Mouse (Mus musculus) left cerebral cortex, adult 9 months (tissue): ENCODE results near the gene Bet1l.
A peak's percentile ranks its signal among the peaks of the same experiment; 100 is the strongest.

ENCODE experiments used
- DNase-seq, 2 experiments: peaks; one replicate each; pipeline ENCODE4 v3.0.0; 2022; ENCODE audit warnings: low spot score in 2 of 2

The Bet1l gene

DNA sequence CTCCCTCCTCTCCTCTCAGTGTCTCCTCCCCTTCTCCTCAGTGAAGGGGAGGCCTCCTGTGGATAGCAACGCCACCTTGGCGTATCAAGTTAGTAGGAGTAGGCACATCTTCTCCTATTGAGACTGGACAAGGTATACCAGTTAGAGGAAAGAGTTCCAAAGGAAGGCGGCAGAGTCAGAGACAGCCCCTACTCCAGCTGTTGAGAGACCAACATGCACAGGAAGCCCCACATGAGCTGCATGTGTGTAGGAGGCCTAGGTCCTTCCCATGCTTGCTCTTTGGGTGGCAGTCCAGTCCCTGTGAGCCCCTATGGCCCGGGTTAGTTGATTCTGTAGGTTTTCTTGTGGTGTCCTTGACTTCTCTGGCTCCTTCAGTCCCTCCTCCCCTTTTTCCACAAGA, 24.0 kb downstream of the Bet1l start:
- no peak for DNase-seq

DNA sequence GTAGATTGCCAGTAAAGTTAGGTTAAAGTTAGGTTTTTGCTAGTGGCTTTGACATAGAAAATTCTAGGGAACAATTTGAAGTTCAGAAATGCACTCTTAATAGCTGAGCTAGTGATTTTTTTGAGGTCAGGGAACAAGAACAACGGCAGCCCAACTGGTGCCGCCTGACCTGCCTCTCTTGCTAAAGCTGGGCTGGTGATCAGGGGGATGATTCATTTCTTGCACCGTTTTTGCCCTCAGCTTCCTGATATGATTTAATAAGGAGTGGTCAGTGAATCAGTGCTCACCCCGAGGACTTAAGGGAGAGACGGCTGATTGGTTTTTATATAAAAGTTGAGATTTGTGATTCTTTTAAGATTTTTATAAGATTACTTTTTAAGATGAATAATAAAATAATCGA, 25.9 kb downstream of the Bet1l start:
- no peak for DNase-seq

GRCm38 (mm10) chr7:140828171-140828881, 29.1 kb downstream of the Bet1l start:
- peak; percentile 75 to 76 for DNase-seq

GRCm38 (mm10) chr7:140822731-140823130, 34.6 kb downstream of the Bet1l start:
- DNase-seq = no peak

DNA sequence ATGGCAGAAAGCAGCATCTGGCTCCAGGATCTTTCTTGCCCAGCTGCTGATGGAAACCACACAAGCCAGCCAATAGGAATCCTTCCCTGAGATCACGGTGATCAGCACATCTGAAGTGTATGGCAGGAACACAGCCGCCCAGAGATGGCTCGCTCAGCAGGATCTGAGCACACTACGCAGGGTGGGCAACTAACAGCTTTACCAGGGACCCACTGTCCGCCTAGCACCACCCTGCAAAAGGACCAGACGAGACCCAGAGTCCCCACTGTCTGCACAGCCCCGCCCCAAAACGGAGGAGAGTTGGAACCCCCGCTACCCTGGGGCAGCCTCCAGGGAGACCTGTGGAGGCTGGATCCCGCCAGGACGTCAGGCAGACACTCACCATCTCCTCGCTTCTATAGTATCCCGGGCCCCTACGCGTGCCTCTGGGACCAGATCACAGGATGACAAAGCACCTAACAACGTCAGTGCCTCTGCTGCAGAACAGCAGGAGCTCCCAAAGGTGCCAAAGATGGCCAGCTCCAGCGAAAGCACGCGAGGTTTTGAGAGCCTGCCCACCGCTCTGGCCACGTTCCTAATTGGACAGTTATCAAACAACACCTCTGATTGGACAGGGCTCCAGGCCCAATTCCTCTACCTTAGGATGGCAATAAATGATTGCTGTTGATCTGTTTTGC, 35.6 kb downstream of the Bet1l start, which contains the start of gene Zfp941:
TSS of gene Zfp941 (minus strand) at position 526 of the 677 bp plus-strand sequence.
- peak; percentile 66 to 80 for DNase-seq

DNA sequence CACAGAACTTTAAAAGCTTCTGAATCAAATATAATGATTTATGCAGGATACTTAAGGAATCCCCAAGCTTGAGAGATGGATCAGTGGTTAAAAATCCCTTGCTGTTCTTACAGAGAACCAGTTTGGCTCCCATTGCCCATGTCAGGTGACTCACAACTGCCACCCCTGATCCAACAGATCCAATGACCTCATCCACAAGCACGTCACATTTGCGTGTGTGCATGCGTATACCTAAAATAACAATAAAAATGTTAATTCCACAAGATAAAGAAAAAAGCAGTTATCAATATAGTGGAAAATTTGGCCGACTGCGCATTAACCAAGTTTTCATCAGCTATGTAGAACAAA, 36.1 kb downstream of the Bet1l start:
- no peak for DNase-seq

DNA sequence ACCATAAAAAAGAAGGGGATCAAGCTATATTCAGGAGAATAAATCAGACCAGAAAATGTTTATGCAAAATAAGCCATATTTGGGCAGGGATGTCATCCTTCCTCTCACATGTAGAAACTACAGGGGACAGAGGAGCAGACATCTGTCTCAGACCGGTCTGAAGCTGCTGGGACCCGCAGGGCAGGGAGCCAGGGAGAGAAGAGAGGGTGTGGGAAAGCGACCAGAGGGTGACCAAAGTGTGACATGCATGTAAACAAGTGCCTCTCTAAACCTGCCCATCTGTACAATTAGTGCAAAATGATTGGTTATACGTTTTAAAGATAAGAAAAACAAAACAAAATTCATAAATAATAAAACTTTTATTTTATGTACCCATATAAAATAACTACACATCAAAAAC, 37.2 kb downstream of the Bet1l start:
- no peak for DNase-seq

DNA sequence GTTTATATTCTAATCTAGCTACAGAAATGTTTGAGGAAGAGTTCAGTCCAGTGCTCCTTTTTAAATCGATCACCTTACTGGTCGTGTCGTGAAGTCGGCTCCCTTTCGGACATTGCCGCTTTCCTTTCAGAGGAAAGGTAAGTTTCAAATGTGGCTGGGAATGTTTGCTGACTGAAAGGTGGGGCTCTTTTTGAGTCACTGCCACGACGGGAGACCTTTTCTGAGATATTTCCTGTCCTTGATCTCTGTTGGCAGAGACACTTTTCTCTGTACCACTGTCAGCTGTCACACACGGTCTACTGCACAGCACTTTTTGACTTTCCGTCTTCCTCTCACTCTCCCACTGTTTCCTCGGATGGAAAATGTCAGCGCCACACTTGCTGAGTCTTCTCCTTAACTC, 44.5 kb downstream of the Bet1l start:
- no peak for DNase-seq

- DNase-seq = peak in 1 of 2 experiments; percentile 38
Measured at GRCm38 (mm10) chr7:140811714-140812113, 45.7 kb downstream of the Bet1l start.

DNA sequence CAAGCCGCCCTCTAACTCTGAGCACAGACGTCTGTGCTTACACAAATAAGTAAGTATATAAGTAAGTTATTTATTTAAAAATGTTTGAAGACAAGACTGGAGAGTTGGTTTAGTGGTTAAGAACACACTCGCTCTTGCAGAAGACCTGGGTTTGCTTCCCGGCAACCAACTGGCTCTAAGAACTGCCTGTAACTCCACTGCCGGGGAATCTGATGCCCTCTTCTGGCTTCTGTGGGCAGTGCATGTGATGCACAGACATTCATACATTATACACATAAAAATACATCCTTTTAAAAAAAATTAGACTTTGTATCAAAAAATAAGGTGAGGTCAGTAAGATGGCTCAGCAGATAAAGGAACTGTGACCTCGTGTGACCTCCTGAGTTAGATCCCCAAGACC, 46.9 kb downstream of the Bet1l start:
- DNase-seq = no peak

- peak in 1 of 2 experiments; percentile 77 for DNase-seq
Measured at GRCm38 (mm10) chr7:140805704-140806103, 51.7 kb downstream of the Bet1l start.
